Mouse (Mus musculus) heart, adult 2 months (tissue): Measurements from ENCODE around the gene Nlrp5. TPM values are rescaled to one million over a fixed set of nuclear protein-coding genes. Genes with fewer than 3 reads are reported as not detected.
"Not testable (repeated sequence)": the region's sequence is repeated elsewhere in the genome, so short reads cannot be mapped to it uniquely, and the experiment has no call there.

Experiments
- DNase-seq, 2 experiments: peaks; one replicate each; pipeline ENCODE4 v3.0.0; 2021
- H3K27ac ChIP-seq: fragments of 200-600 bp; 2 replicates; pipeline ENCODE4 v1.8.1; 2022
- H3K27me3 ChIP-seq: fragments of 200-500 bp; 2 replicates; pipeline ENCODE4 v1.6.1; 2012; ENCODE audit warnings: mild to moderate bottlenecking, low read length, inconsistent platforms, mixed read lengths; ENCODE audit not compliant: control insufficient read depth, insufficient read depth
- H3K36me3 ChIP-seq: fragments of 200-500 bp; 2 replicates; pipeline ENCODE4 v1.6.1; 2012; ENCODE audit warnings: low read length, inconsistent platforms; ENCODE audit not compliant: control insufficient read depth, insufficient read depth
- H3K4me1 ChIP-seq: fragments of 200-500 bp; 2 replicates; pipeline ENCODE4 v1.6.1; 2011; ENCODE audit warnings: low read length; ENCODE audit not compliant: control insufficient read depth, insufficient read depth
- H3K4me3 ChIP-seq: fragments of 200-600 bp; 2 replicates; pipeline ENCODE4 v1.8.1; 2022
- H3K79me2 ChIP-seq: fragments of 200-500 bp; replicated peaks from 2 replicates; pipeline ENCODE4 v1.6.1; 2012; ENCODE audit warnings: mild to moderate bottlenecking, inconsistent platforms, low read length, moderate library complexity, mixed read lengths; ENCODE audit not compliant: control insufficient read depth, insufficient read depth
- H3K9ac ChIP-seq: fragments of 200-500 bp; 2 replicates; pipeline ENCODE4 v1.6.1; 2012; ENCODE audit warnings: low read depth, mild to moderate bottlenecking, control low read depth, inconsistent platforms, low read length, mixed read lengths
- CTCF ChIP-seq: fragments of 200-600 bp; IDR thresholded peaks from 2 replicates; pipeline ENCODE4 v1.8.1; 2022; ENCODE audit warnings: antibody characterized with exemption, mild to moderate bottlenecking, moderate library complexity
- EP300 ChIP-seq: fragments of 200-500 bp; IDR thresholded peaks from 2 replicates; pipeline ENCODE4 v1.6.1; 2011; ENCODE audit warnings: low read depth, low read length, control low read depth; ENCODE audit not compliant: insufficient read depth
- POLR2A ChIP-seq: fragments of 200-500 bp; IDR thresholded peaks from 2 replicates; pipeline ENCODE4 v1.6.1; 2011; ENCODE audit warnings: mild to moderate bottlenecking, low read depth, low read length, control low read depth; ENCODE audit not compliant: insufficient read depth
- WGBS: fragments of 180-500 bp; shearing (Covaris S2); methylation state at CpG from one replicate; pipeline ENCODE4 v1.1.7; 2018; 5-methylcytosine and 5-hydroxymethylcytosine counted together
- intact Hi-C: fragments of 180-260 bp; cut with DNase I; formaldehyde crosslinking; loops from one replicate; pipeline ENCODE4 v1.15.1; 2025
- long read RNA-seq: library from polyadenylated mRNA; stranded (forward); transcript quantifications from one replicate; pipeline ENCODE4 v2.0.0, GENCODE M21; 2021
- microRNA-seq, 2 experiments: library from miRNA; unstranded; fragments of <30 nt; microRNA quantifications; one replicate each; pipeline ENCODE4 v1.2.0; 2021
- polyA plus RNA-seq: library from polyadenylated mRNA; depleted of rRNA; stranded (reverse); fragments of >200 nt; gene quantifications from 2 replicates; pipeline ENCODE4 v1.2.3, GENCODE M21; 2012; rRNA removed
- total RNA-seq, 2 experiments: library from RNA; stranded (reverse); gene quantifications; 2 replicates each; pipeline ENCODE4 v1.2.3; 2021

Nlrp5 gene
- total RNA-seq, result under 1 TPM; 0.10 to 0.14 TPM
- polyA plus RNA-seq, result not detected in 2 replicates
- long read RNA-seq, result 0 reads

GRCm38 (mm10) chr7:23385589-23385988, at the start of gene Nlrp5:
TSS of gene Nlrp5 (plus strand) at chr7:23385889.
- Histone ChIP-seq H3K4me1 (no peaks in the 10 kb centered on the region), H3K27me3 (no peaks in the 10 kb centered on the region), H3K9ac (no peak within 1 kb of the TSS), H3K27ac (no peak within 1 kb of the TSS), H3K4me3 (no peak within 1 kb of the TSS), H3K79me2 (no peaks in the 10 kb centered on the region), H3K36me3 (no peaks in the 10 kb centered on the region)
- no peak for DNase-seq
- intact Hi-C loops, result no loop called here
- 65% methylated on average over 10 of the region's 10 CpGs for WGBS
- no peak for TF ChIP-seq EP300
- no peak for TF ChIP-seq CTCF
- no peak for TF ChIP-seq POLR2A

- intact Hi-C loops, H3K27me3 ChIP-seq, H3K4me1 ChIP-seq, H3K36me3 ChIP-seq, H3K4me3 ChIP-seq, H3K9ac ChIP-seq, DNase-seq, H3K27ac ChIP-seq, H3K79me2 ChIP-seq: not testable (repeated sequence)
- WGBS, result 84% methylated on average over 13 of the region's 13 CpGs
Measured at GRCm38 (mm10) chr7:23358311-23358710, 27.4 kb upstream of the Nlrp5 start.

- H3K27me3 ChIP-seq, H3K4me3 ChIP-seq, H3K27ac ChIP-seq, DNase-seq, H3K36me3 ChIP-seq, H3K4me1 ChIP-seq, H3K9ac ChIP-seq, H3K79me2 ChIP-seq, intact Hi-C loops: not testable (repeated sequence)
- 54% methylated on average over 3 of the region's 3 CpGs for WGBS
Measured at GRCm38 (mm10) chr7:23470201-23470600, 84.5 kb downstream of the Nlrp5 start.

- H3K9ac ChIP-seq, H3K4me3 ChIP-seq, H3K27ac ChIP-seq, H3K79me2 ChIP-seq, DNase-seq, H3K36me3 ChIP-seq, H3K27me3 ChIP-seq, intact Hi-C loops, H3K4me1 ChIP-seq: not testable (repeated sequence)
- 50% methylated on average over 3 of the region's 3 CpGs for WGBS
Measured at GRCm38 (mm10) chr7:23470832-23471231, 85.1 kb downstream of the Nlrp5 start.

- intact Hi-C loops, DNase-seq, H3K27ac ChIP-seq, H3K27me3 ChIP-seq, H3K79me2 ChIP-seq, H3K4me3 ChIP-seq, H3K36me3 ChIP-seq, H3K4me1 ChIP-seq, H3K9ac ChIP-seq: not testable (repeated sequence)
- 57% methylated on average over 2 of the region's 2 CpGs for WGBS
Measured at GRCm38 (mm10) chr7:23472886-23473285, 87.2 kb downstream of the Nlrp5 start.

Small RNAs within 50 kb of the gene (microRNA-seq; reads per million reads assigned to microRNA genes)
- gene Gm25196, result 0 reads per million in 2 experiments

Other genes with a start within 250 kb of the Nlrp5 start
- gene Gm10662, start 241.4 kb upstream of the Nlrp5 start, total RNA-seq, result not detected
- gene Gm10662, start 241.4 kb upstream of the Nlrp5 start, polyA plus RNA-seq, result not detected in 2 replicates
- gene Vmn1r165, start 168.6 kb upstream of the Nlrp5 start, total RNA-seq, result not detected
- not detected in 2 replicates for gene Vmn1r165, start 168.6 kb upstream of the Nlrp5 start, polyA plus RNA-seq
- gene Vmn1r166, start 134.2 kb upstream of the Nlrp5 start, total RNA-seq, result not detected
- gene Vmn1r166, start 134.2 kb upstream of the Nlrp5 start, polyA plus RNA-seq, result not detected in 2 replicates
- not detected for gene Gm6902, start 107.0 kb upstream of the Nlrp5 start, total RNA-seq
- not detected in 2 replicates for gene Gm6902, start 107.0 kb upstream of the Nlrp5 start, polyA plus RNA-seq
- gene Nlrp4e, start 84.7 kb upstream of the Nlrp5 start, total RNA-seq, result not detected
- not detected in 2 replicates for gene Nlrp4e, start 84.7 kb upstream of the Nlrp5 start, polyA plus RNA-seq
- not detected for gene Vmn1r167, start 121.3 kb downstream of the Nlrp5 start, total RNA-seq
- not detected in 2 replicates for gene Vmn1r167, start 121.3 kb downstream of the Nlrp5 start, polyA plus RNA-seq
- not detected for gene Vmn1r168, start 153.8 kb downstream of the Nlrp5 start, total RNA-seq
- not detected in 2 replicates for gene Vmn1r168, start 153.8 kb downstream of the Nlrp5 start, polyA plus RNA-seq
- not detected for gene Vmn1r169, start 189.6 kb downstream of the Nlrp5 start, total RNA-seq
- gene Vmn1r169, start 189.6 kb downstream of the Nlrp5 start, polyA plus RNA-seq, result not detected in 2 replicates
- gene Vmn1r170, start 220.3 kb downstream of the Nlrp5 start, total RNA-seq, result not detected
- not detected in 2 replicates for gene Vmn1r170, start 220.3 kb downstream of the Nlrp5 start, polyA plus RNA-seq
- not detected for gene Vmn1r171, start 244.8 kb downstream of the Nlrp5 start, total RNA-seq
- not detected in 2 replicates for gene Vmn1r171, start 244.8 kb downstream of the Nlrp5 start, polyA plus RNA-seq